8 mouse cellular contexts compared by ENCODE assay signal in the genomic region with DNA sequence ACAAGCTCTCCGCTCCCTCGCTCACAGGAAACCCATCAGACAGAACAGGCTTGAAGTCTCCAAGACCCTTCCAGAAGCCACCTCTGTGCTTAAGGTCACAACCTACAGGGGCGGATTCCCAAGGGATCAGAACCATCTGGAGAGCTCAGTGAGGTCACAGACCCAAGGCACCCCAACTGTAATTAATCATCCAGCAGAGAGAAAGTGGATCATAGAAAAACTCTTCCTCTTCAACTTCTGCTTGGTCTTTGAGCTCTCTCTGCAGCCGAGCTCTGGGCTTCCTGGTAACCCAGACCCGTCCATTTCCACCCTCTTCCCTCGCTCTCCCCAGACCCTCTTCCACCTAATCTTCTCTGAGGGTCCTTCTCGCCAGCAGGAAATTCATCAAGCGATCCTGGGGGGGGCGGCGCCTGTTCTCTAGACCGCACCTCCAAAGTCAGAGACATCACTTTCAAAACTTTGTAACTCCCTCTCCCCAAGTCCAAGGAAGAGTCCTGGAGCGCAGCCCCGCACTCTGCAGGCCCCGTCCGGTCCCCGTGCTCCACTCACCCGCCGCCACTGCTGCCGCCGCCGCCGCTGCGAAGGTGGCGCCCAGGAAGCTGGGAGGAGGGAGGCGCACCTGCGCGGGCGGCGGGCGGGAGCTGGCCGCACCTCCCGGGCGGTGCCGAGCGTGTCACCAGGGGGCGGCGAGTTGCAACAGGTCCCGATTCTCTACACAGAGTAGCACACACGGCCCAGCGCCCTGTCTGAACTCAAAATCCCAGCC. TPM values are rescaled to one million over a fixed set of nuclear protein-coding genes. Genes with fewer than 3 reads are reported as not detected.
DNase-seq lines count a peak whose midpoint lies in the region; ATAC-seq and TF ChIP-seq lines count a peak whose summit lies in the region.

Gene Fam83b (minus strand): TSS at position 602 of the 766 bp plus-strand sequence.

- no peaks in the 10 kb centered on the region for H3K36me3 ChIP-seq in embryonic facial prominence, embryonic 10.5 days (replicated peaks)
- H3K36me3 ChIP-seq in hindbrain, postnatal 0 days (ENCODE audit: insufficient read depth, low read length), result no peaks in the 10 kb centered on the region
- H3K36me3 ChIP-seq in liver, embryonic 12.5 days, result no peaks in the 10 kb centered on the region
- H3K36me3 ChIP-seq in myocyte (ENCODE audit: control insufficient read depth, insufficient read depth), result no peaks in the 10 kb centered on the region

- no peaks in the 10 kb centered on the region for H3K79me2 ChIP-seq in myocyte (ENCODE audit: control insufficient read depth, insufficient read depth)

- WGBS in embryonic facial prominence, embryonic 10.5 days, result 1% methylated on average over 40 of the region's 40 CpGs
- WGBS in hindbrain, postnatal 0 days, result 5% methylated on average over 38 of the region's 40 CpGs
- 2% methylated on average over 40 of the region's 40 CpGs for WGBS in liver, embryonic 12.5 days (ENCODE audit: insufficient replicate concordance)

- no peak for TF ChIP-seq CTCF in hindbrain, postnatal 0 days (IDR thresholded peaks at IDR 0.05; ENCODE audit: low read depth)

- intact Hi-C loops in left cerebral cortex, postnatal 36 days (cut with DNase I), result no loop called here
- intact Hi-C loops in left cerebral cortex, postnatal 25 days (cut with DNase I), result no loop called here

- H3K4me1 ChIP-seq in embryonic facial prominence, embryonic 10.5 days, result peaks cover 20% of the 10 kb centered on the region
- H3K4me1 ChIP-seq in hindbrain, postnatal 0 days (ENCODE audit: insufficient read depth, low read length), result peaks cover 3% of the 10 kb centered on the region; the same call in 1 of the 2 replicates
- H3K4me1 ChIP-seq in liver, embryonic 12.5 days, result peaks cover 10% of the 10 kb centered on the region; the same call in 1 of the 2 replicates

- peak; percentile 59 for ATAC-seq in hindbrain, postnatal 0 days
- ATAC-seq in liver, embryonic 12.5 days, result peak; percentile 62; the same call in 1 of the 2 replicates

- H3ac ChIP-seq in myocyte (ENCODE audit: control insufficient read depth, insufficient read length), result no peak within 1 kb of the TSS

- H3K4me3 ChIP-seq in embryonic facial prominence, embryonic 10.5 days, result peak within 1 kb of the TSS; percentile 74
- H3K4me3 ChIP-seq in hindbrain, postnatal 0 days (ENCODE audit: low read length), result peak within 1 kb of the TSS; percentile 52
- H3K4me3 ChIP-seq in liver, embryonic 12.5 days, result peak within 1 kb of the TSS; percentile 57
- peak within 1 kb of the TSS; percentile 14 for H3K4me3 ChIP-seq in myocyte

- no peak for TF ChIP-seq POLR2A in myocyte (IDR thresholded peaks at IDR 0.05; ENCODE audit: insufficient read length, low read depth)

- H3K9ac ChIP-seq in hindbrain, postnatal 0 days (replicated peaks; ENCODE audit: low read length), result peak within 1 kb of the TSS; percentile 48
- H3K9ac ChIP-seq in liver, embryonic 12.5 days, result peak within 1 kb of the TSS; percentile 46

- peaks cover 16% of the 10 kb centered on the region for H3K27me3 ChIP-seq in embryonic facial prominence, embryonic 10.5 days (replicated peaks; ENCODE audit: low read depth, poor library complexity, severe bottlenecking)
- no peaks in the 10 kb centered on the region; the same call in 1 of the 2 replicates for H3K27me3 ChIP-seq in hindbrain, postnatal 0 days (ENCODE audit: insufficient read depth, low read length)
- peaks cover 37% of the 10 kb centered on the region for H3K27me3 ChIP-seq in liver, embryonic 12.5 days (replicated peaks)
- H3K27me3 ChIP-seq in myocyte (ENCODE audit: control insufficient read depth, insufficient read depth, insufficient read length), result no peaks in the 10 kb centered on the region

- peak within 1 kb of the TSS; percentile 76 for H3K27ac ChIP-seq in embryonic facial prominence, embryonic 10.5 days (replicated peaks)
- H3K27ac ChIP-seq in hindbrain, postnatal 0 days, result no peak within 1 kb of the TSS
- H3K27ac ChIP-seq in liver, embryonic 12.5 days, result no peak within 1 kb of the TSS

- H3K4me2 ChIP-seq in hindbrain, postnatal 0 days (ENCODE audit: low read depth, low read length), result peak within 1 kb of the TSS; percentile 99
- peak within 1 kb of the TSS; percentile 81 for H3K4me2 ChIP-seq in liver, embryonic 12.5 days
- H3K4me2 ChIP-seq in myocyte (ENCODE audit: low read depth), result peak within 1 kb of the TSS; percentile 71

- DNase-seq in left cerebral cortex, postnatal 36 days (ENCODE audit: low spot score in 2 of 2), result peak; percentile 5 to 20
- DNase-seq in left cerebral cortex, postnatal 25 days (ENCODE audit: low spot score in 2 of 2), result no peak
- DNase-seq in embryonic facial prominence, embryonic 10.5 days (ENCODE audit: low spot score), result peak; percentile 70
- peak; percentile 12 for DNase-seq in hindbrain, postnatal 0 days (ENCODE audit: low spot score)
- DNase-seq in urinary bladder, postnatal 36 days (ENCODE audit: low spot score in 2 of 2), result peak; percentile 55 to 79
- no peak for DNase-seq in cerebellum, postnatal 4 days (ENCODE audit: low spot score in 2 of 2)

- H3K9me3 ChIP-seq in embryonic facial prominence, embryonic 10.5 days, result no peaks in the 10 kb centered on the region
- no peaks in the 10 kb centered on the region for H3K9me3 ChIP-seq in hindbrain, postnatal 0 days (ENCODE audit: low read length)
- H3K9me3 ChIP-seq in liver, embryonic 12.5 days (replicated peaks), result no peaks in the 10 kb centered on the region

TF ChIP-seq in myocyte, 11 proteins besides CTCF, POLR2A, EP300 and RAD21:
- peak in 1 of 3 experiments; percentile 37 for TF ChIP-seq MYOG (IDR thresholded peaks at IDR 0.05; ENCODE audit: control insufficient read depth in 1 of 3, insufficient read depth in 1 of 3, insufficient read length in 2 of 3, low read depth in 2 of 3)
- TF ChIP-seq REST (IDR thresholded peaks at IDR 0.05; ENCODE audit: insufficient read depth, insufficient read length), result no peak
- no peak for TF ChIP-seq CEBPB (IDR thresholded peaks at IDR 0.05; ENCODE audit: insufficient read depth, poor library complexity, severe bottlenecking)
- TF ChIP-seq MYOD1 (IDR thresholded peaks at IDR 0.05; ENCODE audit: control insufficient read depth in 1 of 3, insufficient read length in 2 of 3, low read depth in 2 of 3), result peak in 1 of 3 experiments; percentile 51

RNA-seq across cellular contexts. Expression of gene Fam83b, which starts in this region (rescaled TPM):
- total RNA-seq in left cerebral cortex, postnatal 36 days (2021), result under 1 TPM in 1 of 2 experiments, not detected in 1; 0.30 TPM
- under 1 TPM in 1 of 2 experiments, not detected in 1; 0.14 TPM for total RNA-seq in left cerebral cortex, postnatal 25 days (2021)
- polyA plus RNA-seq in embryonic facial prominence, embryonic 10.5 days (2016; fragmentation: Nextera tagmentation; extraction: Ambion mirVana), result 1.2 TPM in 2 replicates
- 0.36 TPM in 1 of 2 replicates, not detected in the other for total RNA-seq in hindbrain, postnatal 0 days (2014; rRNA removed)
- 0.09 and 0.18 TPM in 2 replicates for polyA plus RNA-seq in hindbrain, postnatal 0 days (2015; fragmentation: Nextera tagmentation; extraction: Ambion mirVana)
- 0.04 and 0.08 TPM in 2 replicates for polyA plus RNA-seq in liver, embryonic 12.5 days (2016; fragmentation: Nextera tagmentation; extraction: Ambion mirVana)
- polyA plus RNA-seq in myocyte (2012; fragmentation: generic; extraction: Trizol), result 0.16 TPM

Comparison
In these comparisons a context has a peak if more than half of its experiments do, and no peak if none do; other contexts are left out.
1. Peak in DNase-seq in left cerebral cortex, postnatal 36 days; RNA of the gene not detected or under 1 TPM.
2. Peak in DNase-seq, ATAC-seq, H3K4me3 ChIP-seq, H3K9ac ChIP-seq and H3K4me2 ChIP-seq in hindbrain, postnatal 0 days; RNA of the gene not detected or under 1 TPM.
3. Peak in ATAC-seq, H3K4me3 ChIP-seq, H3K9ac ChIP-seq and H3K4me2 ChIP-seq in liver, embryonic 12.5 days; RNA of the gene not detected or under 1 TPM.
4. DNase-seq: peak in embryonic facial prominence, embryonic 10.5 days (single experiment) and urinary bladder, postnatal 36 days (2 of 2); none in left cerebral cortex, postnatal 25 days (0 of 2) and cerebellum, postnatal 4 days (0 of 2).
5. H3K4me3 ChIP-seq: peak in every context shown above with its lines; median percentile 74 in embryonic facial prominence, embryonic 10.5 days; 57 in liver, embryonic 12.5 days; 52 in hindbrain, postnatal 0 days; 14 in myocyte.
6. Peak in every context shown above with its lines, with median percentiles within 50 percentile points of each other: H3K4me2 ChIP-seq.